23 mouse cellular contexts compared by ENCODE assay signal in the genomic region with DNA sequence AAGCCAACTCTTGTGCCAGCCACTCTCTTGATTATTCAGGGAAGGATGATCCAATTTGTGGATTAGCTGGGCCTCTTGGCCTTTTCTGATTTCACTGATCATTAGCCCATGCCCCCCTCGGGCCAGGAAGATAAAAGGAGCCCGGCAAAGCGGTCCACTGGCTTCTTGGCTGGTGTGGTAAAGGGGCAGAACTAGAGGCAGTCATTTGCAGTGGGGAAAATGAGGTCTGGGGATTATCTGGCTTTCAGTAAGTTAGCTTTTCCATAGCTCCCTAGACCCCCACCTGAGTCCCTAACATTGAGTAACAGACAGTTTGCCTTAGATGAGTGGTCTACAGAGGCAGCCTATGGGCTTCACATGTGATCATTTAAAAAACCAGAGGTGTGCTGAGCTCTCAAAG.
"Had no signal": no experiment of that assay in that cellular context is flagged by ENCODE, and none has a peak within 500 bp of the region (broad histone marks: within the 10 kb centered on the region; RNA-seq: fewer than 3 reads in every experiment).

No protein-coding gene starts in this region.

- H3K36me3 ChIP-seq: limb, embryonic 10.5 days; limb, embryonic 13.5 days; liver, embryonic 12.5 days; liver, embryonic 15.5 days; lung, embryonic 15.5 days; midbrain, embryonic 12.5 days; stomach, embryonic 15.5 days had no signal

- H3K9me3 ChIP-seq: limb, embryonic 10.5 days; limb, embryonic 13.5 days; liver, embryonic 12.5 days; liver, embryonic 15.5 days; lung, embryonic 15.5 days; midbrain, embryonic 12.5 days; stomach, embryonic 15.5 days had no signal

- H3K4me3 ChIP-seq: limb, embryonic 10.5 days; limb, embryonic 13.5 days; liver, embryonic 12.5 days; liver, embryonic 15.5 days; lung, embryonic 15.5 days; megakaryocyte, embryonic 14.5 days; midbrain, embryonic 12.5 days; stomach, embryonic 15.5 days had no signal

- H3K9ac ChIP-seq: limb, embryonic 13.5 days; liver, embryonic 12.5 days; liver, embryonic 15.5 days; lung, embryonic 15.5 days; midbrain, embryonic 12.5 days; stomach, embryonic 15.5 days had no signal

- DNase-seq: kidney, adult 18-20 months; kidney, adult 9 months; kidney, postnatal 10 days; kidney, postnatal 36 days; layer of hippocampus, postnatal 36 days; liver; lung, adult 18-20 months; lung, postnatal 10 days; lung, postnatal 36 days; right cerebral cortex, postnatal 25 days; spleen, adult 18-20 months; thymus, adult 18-20 months; thymus, postnatal 36 days had no signal

- H3K27ac ChIP-seq: limb, embryonic 10.5 days; limb, embryonic 13.5 days; liver, embryonic 12.5 days; liver, embryonic 15.5 days; lung, embryonic 15.5 days; midbrain, embryonic 12.5 days; stomach, embryonic 15.5 days had no signal

- ATAC-seq: inflammation-experienced regulatory T-cells, adult 6 months; intestine, embryonic 16.5 days; liver, embryonic 12.5 days had no signal

- H3K4me1 ChIP-seq: limb, embryonic 10.5 days; limb, embryonic 13.5 days; liver, embryonic 12.5 days; liver, embryonic 15.5 days; lung, embryonic 15.5 days; megakaryocyte, embryonic 14.5 days; midbrain, embryonic 12.5 days; stomach, embryonic 15.5 days had no signal

- H3K4me2 ChIP-seq: limb, embryonic 13.5 days; liver, embryonic 12.5 days; liver, embryonic 15.5 days; lung, embryonic 15.5 days; midbrain, embryonic 12.5 days; stomach, embryonic 15.5 days had no signal

- H3K27me3 ChIP-seq: liver, embryonic 12.5 days; liver, embryonic 15.5 days; megakaryocyte, embryonic 14.5 days; stomach, embryonic 15.5 days had no signal
